Mouse (Mus musculus) lung, postnatal 0 days (tissue): ENCODE results near the gene Kcnn1.

ENCODE experiments used
- CTCF ChIP-seq: IDR thresholded peaks from 2 replicates; pipeline ENCODE4 v1.5.1; 2016; ENCODE audit warnings: antibody characterized with exemption, mild to moderate bottlenecking
- EP300 ChIP-seq: IDR thresholded peaks from 2 replicates; pipeline ENCODE4 v1.6.1; 2016; ENCODE audit warnings: antibody characterized with exemption, mild to moderate bottlenecking, control low read depth

- TF ChIP-seq CTCF (no peak), EP300 (no peak)
Observed at GRCm38 (mm10) chr8:70810962-70811680, 51.9 kb downstream of the Kcnn1 start.
